Mouse (Mus musculus) E14TG2a.4 (cell line): ENCODE results near the gene Armcx5.
"Not testable (repeated sequence)": the region's sequence is repeated elsewhere in the genome, so short reads cannot be mapped to it uniquely, and the experiment has no call there.

Source experiments
- CTCF ChIP-seq: conservative IDR thresholded peaks from 2 replicates; pipeline ENCODE4 v1.5.1; 2014; ENCODE audit warnings: low read length
- NANOG ChIP-seq: IDR thresholded peaks from 2 replicates; pipeline ENCODE4 v1.6.1; 2014; ENCODE audit warnings: borderline replicate concordance, low read length, mixed read lengths
- POU5F1 ChIP-seq: IDR thresholded peaks from 2 replicates; pipeline ENCODE4 v1.6.1; 2014; ENCODE audit warnings: low read length, borderline replicate concordance

- TF ChIP-seq CTCF, NANOG, POU5F1: not testable (repeated sequence)
Observed at GRCm38 (mm10) chrX:135795591-135796304, 53.2 kb downstream of the Armcx5 start.
